Mouse (Mus musculus): ENCODE data around the gene Ttc7b. TPM values are rescaled to one million over a fixed set of nuclear protein-coding genes. Genes with fewer than 3 reads are reported as not detected.

The Ttc7b gene
- polyA plus RNA-seq, 1 experiment from 2014 or later = 5.6 TPM

- no peak overlapping the region for H3K9ac ChIP-seq
- no peak for ATAC-seq (ENCODE audit: insufficient number of reproducible peaks, low FRiP score, low TSS enrichment, low read depth)
- WGBS = 72% methylated on average over 12 of the region's 12 CpGs
Observed at GRCm38 (mm10) chr12:100313785-100314375, 206.7 kb downstream of the Ttc7b start.

GRCm38 (mm10) chr12:100313209-100313608 is 207.4 kb downstream of the Ttc7b start:
- Histone ChIP-seq H3K4me2 (replicated peaks) (no peak overlapping the region), H3K9ac (no peak overlapping the region), H3K9me3 (replicated peaks) (no peaks in the 10 kb centered on the region), H3K27me3 (no peaks in the 10 kb centered on the region), H3K36me3 (0 out of 2 replicates have a peak, but pooled peaks cover 3% of the 10 kb centered on the region), H3K4me3 (replicated peaks) (no peak overlapping the region), H3K27ac (replicated peaks) (no peak overlapping the region), H3K4me1 (peaks cover 34% of the 10 kb centered on the region)
- WGBS = 82% methylated on average over 6 of the region's 6 CpGs
- no peak for ATAC-seq (ENCODE audit: insufficient number of reproducible peaks, low FRiP score, low TSS enrichment, low read depth)

More at GRCm38 (mm10) chr12:100313785-100314375, 206.7 kb downstream of the Ttc7b start:
- Histone ChIP-seq H3K4me1 (peaks cover 38% of the 10 kb centered on the region), H3K27me3 (no peaks in the 10 kb centered on the region), H3K9me3 (replicated peaks) (no peaks in the 10 kb centered on the region), H3K4me2 (replicated peaks) (no peak overlapping the region), H3K36me3 (0 out of 2 replicates have a peak, but pooled peaks cover 3% of the 10 kb centered on the region), H3K4me3 (replicated peaks) (no peak overlapping the region), H3K27ac (replicated peaks) (no peak overlapping the region)

DNA sequence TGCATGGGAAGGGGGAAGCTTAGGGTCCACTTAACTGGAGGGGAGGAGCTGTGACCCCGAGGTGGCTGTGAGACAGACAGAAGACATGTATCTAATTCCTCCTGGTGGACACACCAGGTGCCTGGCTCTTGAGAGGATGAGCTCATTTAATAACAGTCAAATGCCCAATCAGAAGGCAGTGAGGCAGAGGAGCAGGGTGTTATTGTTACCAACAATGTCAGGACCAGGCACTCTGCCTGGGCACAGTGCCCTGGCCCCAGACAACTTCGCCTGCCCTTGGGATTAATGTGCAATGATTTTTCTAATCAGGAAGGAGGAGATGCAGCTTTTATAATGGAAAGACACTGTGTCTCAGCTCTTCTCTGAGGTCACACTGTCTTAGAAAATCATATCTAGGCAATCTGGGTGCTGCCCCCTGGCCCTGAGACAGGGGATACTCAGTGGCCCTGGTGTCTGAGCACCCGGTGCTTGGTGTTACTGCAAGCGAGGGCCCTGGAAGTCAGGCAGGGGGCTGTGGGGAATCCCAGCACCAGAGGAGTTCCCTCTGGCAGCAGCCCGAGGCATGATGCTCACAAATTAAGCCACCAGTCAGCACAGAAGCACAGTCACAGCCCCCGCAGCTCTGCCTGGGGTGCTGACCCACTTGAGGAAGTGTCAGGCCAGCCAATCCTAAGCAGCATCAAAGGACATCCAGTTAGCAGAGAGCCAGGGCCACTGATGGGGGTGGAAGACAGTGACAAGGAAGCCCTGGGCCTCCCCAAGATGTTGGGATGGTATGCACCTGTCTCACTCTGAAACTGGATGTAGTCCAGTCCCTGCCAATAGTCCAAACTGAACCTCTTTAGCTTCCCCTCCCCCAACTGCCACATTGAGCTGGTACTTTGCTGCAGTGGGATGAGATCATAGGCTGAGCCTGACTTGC is 209.9 kb downstream of the Ttc7b start:
- no peak for ATAC-seq (ENCODE audit: insufficient number of reproducible peaks, low FRiP score, low TSS enrichment, low read depth)
- Histone ChIP-seq H3K27me3 (no peaks in the 10 kb centered on the region), H3K4me3 (replicated peaks) (no peak overlapping the region), H3K9ac (no peak overlapping the region), H3K4me1 (peaks cover 17% of the 10 kb centered on the region), H3K9me3 (replicated peaks) (no peaks in the 10 kb centered on the region), H3K36me3 (0 out of 2 replicates have a peak, but pooled peaks cover 3% of the 10 kb centered on the region), H3K4me2 (replicated peaks) (no peak overlapping the region), H3K27ac (replicated peaks) (no peak overlapping the region)
- 55% methylated on average over 6 of the region's 6 CpGs for WGBS

DNA sequence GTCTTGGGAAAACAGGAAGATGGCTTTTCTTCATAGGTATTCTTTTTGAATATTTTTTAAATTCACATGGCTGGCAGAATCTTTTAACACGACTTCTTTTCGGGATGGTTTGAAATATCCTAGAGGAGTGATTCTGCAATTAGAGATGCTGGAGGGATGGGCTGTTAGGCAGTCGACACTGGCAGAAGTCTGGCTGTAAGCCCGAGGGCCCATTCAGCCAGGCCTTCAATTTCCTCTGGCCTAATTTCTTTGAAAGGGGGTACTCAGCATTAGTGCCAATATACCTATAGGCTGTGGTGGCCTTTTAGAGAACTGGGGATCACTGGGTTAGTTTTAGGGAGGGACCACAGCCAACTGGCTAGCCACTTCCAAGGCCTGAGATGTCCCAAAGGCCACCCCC is 211.4 kb downstream of the Ttc7b start:
- no peak for ATAC-seq (ENCODE audit: insufficient number of reproducible peaks, low FRiP score, low TSS enrichment, low read depth)
- Histone ChIP-seq H3K36me3 (0 out of 2 replicates have a peak, but pooled peaks cover 3% of the 10 kb centered on the region), H3K27me3 (no peaks in the 10 kb centered on the region), H3K27ac (replicated peaks) (no peak overlapping the region), H3K4me2 (replicated peaks) (no peak overlapping the region), H3K9ac (no peak overlapping the region), H3K9me3 (replicated peaks) (no peaks in the 10 kb centered on the region), H3K4me1 (0 out of 2 replicates have a peak, but pooled peaks cover 7% of the 10 kb centered on the region), H3K4me3 (replicated peaks) (no peak overlapping the region)
- 57% methylated on average over 4 of the region's 4 CpGs for WGBS

- 60% methylated on average over 8 of the region's 8 CpGs for WGBS
- peak overlapping the region; percentile 44 for H3K27ac ChIP-seq (replicated peaks)
Observed at GRCm38 (mm10) chr12:100307501-100308260, 212.9 kb downstream of the Ttc7b start.

GRCm38 (mm10) chr12:100306336-100306735 is 214.3 kb downstream of the Ttc7b start:
- H3K4me3 ChIP-seq (replicated peaks) = no peak overlapping the region
- no peak overlapping the region for H3K4me2 ChIP-seq (replicated peaks)
- ATAC-seq (ENCODE audit: insufficient number of reproducible peaks, low FRiP score, low TSS enrichment, low read depth) = no peak
- H3K27ac ChIP-seq (replicated peaks) = no peak overlapping the region
- 0 out of 2 replicates have a peak, but pooled peaks cover 8% of the 10 kb centered on the region for H3K4me1 ChIP-seq
- 68% methylated on average over 1 of the region's 1 CpGs for WGBS
- H3K27me3 ChIP-seq = no peaks in the 10 kb centered on the region
- no peaks in the 10 kb centered on the region for H3K9me3 ChIP-seq (replicated peaks)
- no peaks in the 10 kb centered on the region for H3K36me3 ChIP-seq
- H3K9ac ChIP-seq = no peak overlapping the region

More at GRCm38 (mm10) chr12:100307501-100308260, 212.9 kb downstream of the Ttc7b start:
- no peak overlapping the region for H3K4me3 ChIP-seq (replicated peaks)
- no peak overlapping the region for H3K4me2 ChIP-seq (replicated peaks)
- H3K36me3 ChIP-seq = 0 out of 2 replicates have a peak, but pooled peaks cover 3% of the 10 kb centered on the region
- no peaks in the 10 kb centered on the region for H3K9me3 ChIP-seq (replicated peaks)
- ATAC-seq (ENCODE audit: insufficient number of reproducible peaks, low FRiP score, low TSS enrichment, low read depth) = peak; percentile 52; the same call in 1 of the 2 replicates
- no peak overlapping the region for H3K9ac ChIP-seq
- 0 out of 2 replicates have a peak, but pooled peaks cover 8% of the 10 kb centered on the region for H3K4me1 ChIP-seq
- H3K27me3 ChIP-seq = no peaks in the 10 kb centered on the region

DNA sequence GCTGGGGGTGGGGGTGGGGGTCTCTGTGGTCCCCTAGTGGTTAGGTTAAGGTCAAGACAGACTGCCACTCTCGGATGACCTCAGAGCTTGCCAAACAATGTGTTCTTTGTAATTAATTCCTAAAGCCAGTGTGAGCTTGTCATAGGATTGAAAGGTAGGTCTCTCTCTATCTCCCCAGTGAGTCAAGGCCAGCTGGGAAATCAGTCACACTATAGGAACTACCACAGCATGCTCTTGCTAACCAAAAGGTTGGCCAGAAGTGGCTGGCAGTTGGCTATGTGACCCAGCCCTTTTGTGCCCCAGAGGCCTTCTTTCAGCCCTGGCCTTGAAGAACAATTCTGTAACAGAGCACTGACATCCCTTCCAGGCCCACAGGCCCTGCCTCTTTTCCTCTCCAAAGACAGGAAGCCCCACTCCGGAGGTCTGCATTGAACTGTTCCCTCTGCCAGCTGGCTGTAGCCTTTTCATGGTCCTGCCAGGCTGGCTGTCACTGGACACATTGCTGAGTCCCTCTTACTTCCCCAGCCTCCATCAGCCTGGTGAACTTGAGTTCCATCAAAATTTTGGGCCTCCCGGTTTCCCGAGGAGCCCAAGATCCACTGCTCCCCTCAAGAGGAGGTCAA is 215.5 kb downstream of the Ttc7b start:
- no peak overlapping the region for H3K27ac ChIP-seq (replicated peaks)
- WGBS = 68% methylated on average over 4 of the region's 4 CpGs
- H3K4me2 ChIP-seq (replicated peaks) = no peak overlapping the region

GRCm38 (mm10) chr12:100304280-100304679 is 216.3 kb downstream of the Ttc7b start:
- H3K4me3 ChIP-seq (replicated peaks) = no peak overlapping the region
- H3K4me2 ChIP-seq (replicated peaks) = no peak overlapping the region
- no peak for ATAC-seq (ENCODE audit: insufficient number of reproducible peaks, low FRiP score, low TSS enrichment, low read depth)
- H3K9ac ChIP-seq = no peak overlapping the region
- 0 out of 2 replicates have a peak, but pooled peaks cover 8% of the 10 kb centered on the region for H3K4me1 ChIP-seq
- no peaks in the 10 kb centered on the region for H3K27me3 ChIP-seq
- H3K27ac ChIP-seq (replicated peaks) = no peak overlapping the region
- H3K36me3 ChIP-seq = peaks cover 4% of the 10 kb centered on the region; the same call in 1 of the 2 replicates
- 92% methylated on average over 2 of the region's 2 CpGs for WGBS
- H3K9me3 ChIP-seq (replicated peaks) = no peaks in the 10 kb centered on the region

More for the DNA sequence above, 215.5 kb downstream of the Ttc7b start:
- Histone ChIP-seq H3K4me1 (0 out of 2 replicates have a peak, but pooled peaks cover 8% of the 10 kb centered on the region), H3K9me3 (replicated peaks) (no peaks in the 10 kb centered on the region), H3K4me3 (replicated peaks) (no peak overlapping the region), H3K36me3 (peaks cover 4% of the 10 kb centered on the region; the same call in 1 of the 2 replicates), H3K9ac (no peak overlapping the region), H3K27me3 (no peaks in the 10 kb centered on the region)
- no peak for ATAC-seq (ENCODE audit: insufficient number of reproducible peaks, low FRiP score, low TSS enrichment, low read depth)

DNA sequence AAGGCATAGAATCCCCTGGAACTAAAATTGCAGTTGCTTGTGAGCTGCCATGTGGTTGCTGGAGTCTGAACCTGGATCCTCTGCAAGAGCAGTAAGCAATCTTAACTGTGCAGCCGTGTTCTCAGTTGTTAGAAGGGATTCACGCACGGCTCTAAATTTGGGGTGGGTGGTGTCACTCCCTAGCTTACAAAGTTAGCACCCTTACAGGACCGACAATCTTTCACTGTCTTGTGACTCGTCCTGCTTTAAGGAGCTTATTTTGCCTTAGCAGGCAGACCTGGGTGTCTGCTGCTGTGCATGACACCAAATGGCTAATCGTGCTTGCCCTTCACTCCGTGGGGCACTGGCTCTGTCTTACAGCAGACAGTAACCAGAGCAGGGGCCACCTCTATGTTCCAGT is 217.5 kb downstream of the Ttc7b start:
- Histone ChIP-seq H3K27ac (replicated peaks) (no peak overlapping the region), H3K36me3 (peaks cover 4% of the 10 kb centered on the region; the same call in 1 of the 2 replicates), H3K4me2 (replicated peaks) (no peak overlapping the region), H3K9ac (no peak overlapping the region), H3K4me3 (replicated peaks) (no peak overlapping the region), H3K9me3 (replicated peaks) (no peaks in the 10 kb centered on the region), H3K27me3 (no peaks in the 10 kb centered on the region), H3K4me1 (0 out of 2 replicates have a peak, but pooled peaks cover 7% of the 10 kb centered on the region)
- WGBS = 78% methylated on average over 7 of the region's 7 CpGs
- ATAC-seq (ENCODE audit: insufficient number of reproducible peaks, low FRiP score, low TSS enrichment, low read depth) = no peak

GRCm38 (mm10) chr12:100300446-100300845 is 220.2 kb downstream of the Ttc7b start:
- WGBS = 77% methylated on average over 5 of the region's 5 CpGs
- no peak overlapping the region for H3K9ac ChIP-seq
- H3K9me3 ChIP-seq (replicated peaks) = no peaks in the 10 kb centered on the region
- no peak for ATAC-seq (ENCODE audit: insufficient number of reproducible peaks, low FRiP score, low TSS enrichment, low read depth)
- H3K27ac ChIP-seq (replicated peaks) = no peak overlapping the region
- no peak overlapping the region for H3K4me2 ChIP-seq (replicated peaks)
- H3K27me3 ChIP-seq = no peaks in the 10 kb centered on the region
- H3K36me3 ChIP-seq = peaks cover 4% of the 10 kb centered on the region; the same call in 1 of the 2 replicates
- 0 out of 2 replicates have a peak, but pooled peaks cover 3% of the 10 kb centered on the region for H3K4me1 ChIP-seq
- no peak overlapping the region for H3K4me3 ChIP-seq (replicated peaks)

All from embryonic facial prominence, embryonic 15.5 days (tissue).